Mouse (Mus musculus) E14TG2a.4 (cell line): ENCODE measurements at regions not wholly inside any gene's neighbourhood (a gene's known extent, or its start where the extent isn't known, plus 50 kb on each side); places are given as distances from the start of the nearest gene placed in this dataset.

Experiments
- CTCF ChIP-seq: conservative IDR thresholded peaks from 2 replicates; pipeline ENCODE4 v1.5.1; 2014; ENCODE audit warnings: low read length
- POU5F1 ChIP-seq: IDR thresholded peaks from 2 replicates; pipeline ENCODE4 v1.6.1; 2014; ENCODE audit warnings: low read length, borderline replicate concordance

- TF ChIP-seq POU5F1, result no peak
- no peak for TF ChIP-seq CTCF
These were observed 58.4 kb upstream of the Mdm1 start for GRCm38 (mm10) chr10:118083035-118083720.
